Mouse (Mus musculus) hindbrain, embryonic 12.5 days (tissue): ENCODE results near the gene Fndc1. TPM values are rescaled to one million over a fixed set of nuclear protein-coding genes. Genes with fewer than 3 reads are reported as not detected.

Experiments used
- ATAC-seq: fragments of 200-750 bp; cut with Nextera tagmentation; 2 replicates; pipeline ENCODE4 v1.8.0; 2017; ENCODE audit warnings: moderate TSS enrichment; ENCODE audit not compliant: low FRiP score
- H3K27ac ChIP-seq: fragments of 300-500 bp; sonication (generic); 2 replicates; pipeline ENCODE4 v1.5.1; 2016; ENCODE audit warnings: mild to moderate bottlenecking
- H3K27me3 ChIP-seq: fragments of 300-500 bp; sonication (generic); 2 replicates; pipeline ENCODE4 v1.6.1; 2016; ENCODE audit warnings: mild to moderate bottlenecking
- H3K36me3 ChIP-seq: fragments of 300-500 bp; sonication (generic); 2 replicates; pipeline ENCODE4 v1.6.1; 2016; ENCODE audit warnings: mild to moderate bottlenecking
- H3K4me1 ChIP-seq: fragments of 300-500 bp; sonication (generic); 2 replicates; pipeline ENCODE4 v1.6.1; 2016
- H3K4me2 ChIP-seq: fragments of 300-500 bp; sonication (generic); replicated peaks from 2 replicates; pipeline ENCODE4 v1.6.1; 2016; ENCODE audit warnings: mild to moderate bottlenecking
- H3K4me3 ChIP-seq: fragments of 300-500 bp; sonication (generic); 2 replicates; pipeline ENCODE4 v1.5.1; 2016; ENCODE audit warnings: mild to moderate bottlenecking
- H3K9ac ChIP-seq: fragments of 300-500 bp; sonication (generic); 2 replicates; pipeline ENCODE4 v1.6.1; 2016; ENCODE audit warnings: mild to moderate bottlenecking, moderate library complexity
- H3K9me3 ChIP-seq: fragments of 300-500 bp; sonication (generic); replicated peaks from 2 replicates; pipeline ENCODE4 v1.6.1; 2016; ENCODE audit warnings: mild to moderate bottlenecking
- WGBS: fragments of 180-500 bp; shearing (Covaris S2); methylation state at CpG from one replicate; pipeline ENCODE4 v1.1.7; 2016; 5-methylcytosine and 5-hydroxymethylcytosine counted together
- polyA plus RNA-seq: library from polyadenylated mRNA; unstranded; fragments of >200 nt; fragmentation: Nextera tagmentation; extraction: Ambion mirVana; gene quantifications from 2 replicates; pipeline ENCODE4 v1.2.1, GENCODE M21; 2016

The Fndc1 gene
- polyA plus RNA-seq, 1 experiment from 2014 or later: 6.1 TPM

DNA sequence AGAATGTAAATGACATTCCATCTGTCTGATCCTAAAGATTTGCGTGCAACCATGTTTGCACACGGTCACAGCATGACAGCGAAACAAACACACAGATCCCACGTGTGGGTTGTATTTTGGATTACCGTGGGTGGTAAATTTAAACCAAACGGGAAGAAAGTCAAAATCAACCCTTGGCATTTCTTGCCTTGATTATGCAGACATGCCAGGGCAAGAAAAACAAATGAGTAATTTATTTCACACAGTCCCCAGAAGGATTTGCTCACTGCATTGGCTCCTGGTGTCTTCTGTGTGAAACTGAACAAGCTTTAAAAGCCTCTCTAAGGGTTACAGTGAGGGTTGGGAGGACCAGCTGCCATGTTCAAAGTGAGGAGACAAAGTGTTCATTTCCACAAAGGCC, 22.0 kb downstream of the Fndc1 start:
- Histone ChIP-seq H3K9ac (no peak overlapping the region), H3K4me2 (no peak overlapping the region), H3K36me3 (no peaks in the 10 kb centered on the region), H3K27ac (no peak overlapping the region), H3K4me3 (no peak overlapping the region), H3K9me3 (no peaks in the 10 kb centered on the region), H3K27me3 (no peaks in the 10 kb centered on the region), H3K4me1 (no peaks in the 10 kb centered on the region)
- 81% methylated on average over 6 of the region's 6 CpGs for WGBS
- no peak for ATAC-seq

DNA sequence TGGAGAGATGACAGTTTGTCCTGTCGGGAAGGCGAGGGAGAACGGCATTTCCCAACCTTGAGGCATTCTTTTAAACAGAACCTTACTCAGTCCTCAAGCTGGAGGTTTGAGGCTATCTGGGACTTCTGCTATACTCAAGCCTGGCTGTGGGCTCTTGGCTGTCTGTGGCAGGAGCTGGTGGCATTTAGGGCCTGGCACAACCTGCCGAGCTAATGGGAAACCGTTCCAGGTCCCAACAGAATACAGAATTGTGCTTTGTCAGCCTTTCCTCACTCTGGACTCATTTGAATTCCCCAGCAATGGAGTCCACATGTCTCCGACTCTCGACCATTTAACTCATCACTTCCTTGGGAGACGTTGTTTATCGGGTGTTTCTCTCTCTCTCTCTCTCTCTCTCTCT, 24.6 kb downstream of the Fndc1 start:
- no peak for ATAC-seq
- H3K9ac ChIP-seq: no peak overlapping the region
- no peaks in the 10 kb centered on the region for H3K9me3 ChIP-seq
- no peaks in the 10 kb centered on the region for H3K27me3 ChIP-seq
- no peak overlapping the region for H3K27ac ChIP-seq
- H3K4me2 ChIP-seq: no peak overlapping the region
- WGBS: 73% methylated on average over 9 of the region's 9 CpGs
- no peaks in the 10 kb centered on the region for H3K36me3 ChIP-seq
- H3K4me1 ChIP-seq: no peaks in the 10 kb centered on the region
- H3K4me3 ChIP-seq: no peak overlapping the region

DNA sequence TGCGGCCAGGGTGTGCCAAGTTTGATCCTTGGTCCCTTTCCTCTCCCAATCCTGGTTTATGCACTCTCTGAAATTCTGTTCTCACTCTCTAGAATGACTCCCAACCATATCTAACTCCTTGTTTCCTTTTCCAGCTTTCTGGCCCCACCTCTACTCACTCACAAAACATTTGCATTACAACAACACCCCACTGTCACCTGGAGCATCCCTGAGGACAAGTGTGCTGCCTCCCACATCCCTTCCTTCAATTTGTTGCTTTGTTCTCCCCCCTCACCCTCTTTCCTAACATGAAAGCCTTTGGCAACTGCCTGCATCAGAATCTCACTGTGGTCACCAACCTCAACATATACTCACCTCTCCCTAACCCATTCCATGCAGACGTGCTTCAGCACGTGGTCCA, 27.2 kb downstream of the Fndc1 start:
- H3K36me3 ChIP-seq: no peaks in the 10 kb centered on the region
- H3K4me1 ChIP-seq: no peaks in the 10 kb centered on the region
- no peaks in the 10 kb centered on the region for H3K27me3 ChIP-seq
- no peak overlapping the region for H3K4me2 ChIP-seq
- no peak overlapping the region for H3K27ac ChIP-seq
- no peaks in the 10 kb centered on the region for H3K9me3 ChIP-seq
- ATAC-seq: no peak
- H3K9ac ChIP-seq: no peak overlapping the region
- 66% methylated on average over 3 of the region's 3 CpGs for WGBS
- no peak overlapping the region for H3K4me3 ChIP-seq

DNA sequence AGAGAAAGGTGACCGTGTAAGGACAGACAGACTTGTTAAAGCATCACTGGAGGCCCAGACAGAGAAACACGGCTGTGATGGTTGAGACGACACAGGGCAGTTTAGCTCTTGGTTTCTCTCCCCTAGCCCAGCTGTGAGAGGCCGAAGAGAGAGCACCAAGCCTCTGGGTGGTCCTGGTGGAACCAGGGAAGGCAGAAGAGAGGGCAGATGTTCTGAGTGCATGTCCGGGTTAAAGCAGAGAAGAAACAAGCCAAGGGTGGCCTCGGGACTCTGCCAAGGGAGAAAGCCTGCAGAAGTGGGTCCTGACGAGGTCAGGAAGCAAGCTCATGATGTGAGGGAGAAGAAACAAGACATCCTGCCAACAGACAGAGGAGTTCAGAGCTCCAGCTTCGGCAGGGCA, 31.5 kb downstream of the Fndc1 start:
- H3K27ac ChIP-seq: no peak overlapping the region
- no peak overlapping the region for H3K4me3 ChIP-seq
- no peak overlapping the region for H3K4me2 ChIP-seq
- H3K9ac ChIP-seq: no peak overlapping the region
- ATAC-seq: no peak
- 85% methylated on average over 8 of the region's 8 CpGs for WGBS
- no peaks in the 10 kb centered on the region for H3K4me1 ChIP-seq
- no peaks in the 10 kb centered on the region for H3K27me3 ChIP-seq
- no peaks in the 10 kb centered on the region for H3K36me3 ChIP-seq
- no peaks in the 10 kb centered on the region for H3K9me3 ChIP-seq

DNA sequence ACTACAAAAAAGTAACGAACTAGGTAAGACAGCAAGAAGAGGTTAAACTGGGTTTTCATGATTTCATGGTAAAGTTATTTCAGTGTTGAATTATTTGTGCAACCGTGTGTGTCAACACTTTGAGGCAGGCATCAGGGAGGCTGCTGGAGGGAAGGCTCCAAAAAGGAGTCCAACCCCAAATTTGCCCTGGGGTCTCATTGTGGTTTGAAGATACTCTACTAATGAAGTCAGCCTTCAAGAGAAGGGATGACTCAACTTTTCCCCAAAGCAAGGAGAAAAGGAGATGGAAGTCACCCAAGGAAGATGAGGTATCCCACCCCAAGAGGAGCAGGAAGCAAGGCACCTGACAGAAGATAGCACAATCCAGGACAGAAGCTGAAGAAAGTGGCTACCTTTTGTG, 31.9 kb downstream of the Fndc1 start:
- WGBS: 89% methylated on average over 2 of the region's 2 CpGs
- H3K4me2 ChIP-seq: no peak overlapping the region
- H3K9ac ChIP-seq: no peak overlapping the region
- no peaks in the 10 kb centered on the region for H3K27me3 ChIP-seq
- no peaks in the 10 kb centered on the region for H3K4me1 ChIP-seq
- no peak for ATAC-seq
- no peak overlapping the region for H3K4me3 ChIP-seq
- no peaks in the 10 kb centered on the region for H3K36me3 ChIP-seq
- no peak overlapping the region for H3K27ac ChIP-seq
- no peaks in the 10 kb centered on the region for H3K9me3 ChIP-seq

DNA sequence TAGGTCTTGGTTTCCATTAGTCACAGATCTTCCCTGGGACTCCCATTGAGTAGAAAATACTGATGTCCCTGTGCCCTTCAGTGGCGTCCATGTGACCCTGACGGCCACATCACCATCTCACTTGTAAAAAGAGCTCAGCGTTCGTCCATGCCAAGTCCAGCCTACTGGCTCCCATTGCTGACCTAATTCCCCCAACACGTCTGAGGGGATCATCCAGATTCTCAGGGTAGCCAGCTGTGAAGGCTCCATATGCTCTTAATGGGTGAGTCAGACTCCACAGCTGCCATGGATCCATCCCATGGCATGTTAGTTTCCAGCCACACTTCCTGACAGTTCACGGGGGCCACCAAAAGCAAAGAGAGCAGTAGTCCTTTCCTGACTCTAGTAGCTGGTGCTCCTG, 33.0 kb downstream of the Fndc1 start:
- Histone ChIP-seq H3K27me3 (no peaks in the 10 kb centered on the region), H3K4me3 (no peak overlapping the region), H3K36me3 (no peaks in the 10 kb centered on the region), H3K9me3 (no peaks in the 10 kb centered on the region), H3K4me2 (no peak overlapping the region), H3K9ac (no peak overlapping the region), H3K27ac (no peak overlapping the region), H3K4me1 (no peaks in the 10 kb centered on the region)
- WGBS: 89% methylated on average over 6 of the region's 6 CpGs
- no peak for ATAC-seq

DNA sequence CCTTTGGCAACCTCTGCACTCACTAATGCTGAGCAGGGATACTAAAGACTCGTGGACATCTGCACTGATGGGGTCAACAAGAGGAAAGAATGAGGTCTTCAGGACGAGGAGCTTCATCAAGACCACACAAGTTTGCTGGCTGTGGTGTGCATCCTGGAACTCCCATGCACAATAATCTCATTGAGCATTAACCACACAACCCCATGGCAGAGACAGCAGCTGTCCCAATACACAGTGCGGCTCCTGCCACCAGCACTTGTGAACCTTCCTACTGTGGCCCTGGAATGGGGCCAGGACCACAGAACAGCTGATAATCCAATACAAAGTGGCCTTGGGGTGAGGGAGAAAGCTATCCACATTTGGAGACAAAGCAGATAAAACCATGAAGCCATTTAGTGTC, 36.6 kb downstream of the Fndc1 start:
- H3K4me2 ChIP-seq: no peak overlapping the region
- 74% methylated on average over 3 of the region's 3 CpGs for WGBS
- H3K9ac ChIP-seq: no peak overlapping the region
- no peak overlapping the region for H3K27ac ChIP-seq
- ATAC-seq: no peak
- no peaks in the 10 kb centered on the region for H3K27me3 ChIP-seq
- no peaks in the 10 kb centered on the region for H3K4me1 ChIP-seq
- H3K9me3 ChIP-seq: no peaks in the 10 kb centered on the region
- H3K36me3 ChIP-seq: no peaks in the 10 kb centered on the region
- no peak overlapping the region for H3K4me3 ChIP-seq

DNA sequence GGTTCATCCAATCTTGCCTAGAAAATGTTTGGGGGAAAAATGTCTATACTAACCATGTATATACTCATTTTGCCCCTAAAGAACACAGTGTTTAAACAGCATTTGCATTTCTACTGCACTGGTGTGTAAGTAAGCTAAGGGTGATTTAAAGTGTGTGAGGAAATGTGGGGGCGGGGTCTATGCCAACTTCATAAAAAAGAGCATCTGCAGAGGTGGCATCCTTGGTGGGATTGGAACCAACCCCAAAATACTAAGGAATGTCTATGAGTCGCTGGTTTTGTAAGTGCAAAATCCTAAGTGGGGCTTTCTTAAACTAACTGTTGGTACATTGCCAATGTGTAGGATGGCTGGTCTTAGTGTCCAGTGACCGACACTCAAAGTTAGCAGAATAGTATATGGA, 53.0 kb downstream of the Fndc1 start:
- no peaks in the 10 kb centered on the region for H3K9me3 ChIP-seq
- WGBS: 92% methylated on average over 3 of the region's 3 CpGs
- H3K27ac ChIP-seq: no peak overlapping the region
- no peak for ATAC-seq
- no peak overlapping the region for H3K4me2 ChIP-seq
- H3K27me3 ChIP-seq: no peaks in the 10 kb centered on the region
- H3K4me1 ChIP-seq: no peaks in the 10 kb centered on the region
- H3K4me3 ChIP-seq: no peak overlapping the region
- no peaks in the 10 kb centered on the region for H3K36me3 ChIP-seq
- H3K9ac ChIP-seq: no peak overlapping the region

DNA sequence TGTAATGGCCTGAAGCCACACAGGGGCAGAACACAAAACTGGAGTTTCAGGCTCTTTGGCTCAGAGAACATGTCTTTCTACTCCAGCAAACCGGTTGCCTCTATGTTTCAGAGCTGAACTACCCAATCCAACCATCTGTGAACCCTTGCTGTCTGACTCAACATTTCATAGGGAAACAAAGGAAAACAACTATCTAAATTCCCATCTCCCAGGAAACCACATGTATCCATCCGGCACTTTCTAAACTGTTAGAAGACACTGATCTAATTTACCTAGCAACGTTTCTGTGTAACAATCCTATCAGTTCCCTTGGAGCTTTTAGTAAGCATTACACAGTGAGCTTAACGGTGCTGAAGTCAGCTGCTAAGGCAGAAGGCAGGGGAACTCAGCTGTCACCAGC, 67.3 kb downstream of the Fndc1 start:
- H3K27me3 ChIP-seq: no peaks in the 10 kb centered on the region
- H3K9me3 ChIP-seq: no peaks in the 10 kb centered on the region
- no peak overlapping the region for H3K4me2 ChIP-seq
- H3K4me1 ChIP-seq: no peaks in the 10 kb centered on the region
- 84% methylated on average over 4 of the region's 4 CpGs for WGBS
- H3K27ac ChIP-seq: no peak overlapping the region
- H3K9ac ChIP-seq: no peak overlapping the region
- no peak overlapping the region for H3K4me3 ChIP-seq
- H3K36me3 ChIP-seq: no peaks in the 10 kb centered on the region
- ATAC-seq: no peak

DNA sequence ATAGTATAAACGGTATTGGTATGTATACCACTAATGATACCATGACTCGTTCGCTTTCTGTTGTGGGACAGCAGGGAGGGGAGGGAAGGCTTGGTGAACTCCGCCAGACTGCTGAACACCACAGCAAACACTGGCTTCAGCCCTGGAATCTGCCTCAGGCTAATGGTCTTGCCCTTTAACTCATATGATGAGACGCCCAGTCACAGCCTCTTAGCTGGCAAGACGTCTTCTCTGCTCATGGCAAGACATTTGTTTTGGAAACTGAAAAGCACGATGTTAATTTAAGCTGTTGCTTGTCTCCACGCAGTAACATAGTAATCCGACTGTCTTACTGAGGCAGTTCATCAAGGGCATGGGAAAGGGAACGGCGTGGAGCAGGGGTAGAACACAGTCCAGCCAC, 72.1 kb downstream of the Fndc1 start:
- H3K36me3 ChIP-seq: no peaks in the 10 kb centered on the region
- H3K9ac ChIP-seq: no peak overlapping the region
- WGBS: 88% methylated on average over 11 of the region's 11 CpGs
- no peaks in the 10 kb centered on the region for H3K27me3 ChIP-seq
- ATAC-seq: no peak
- no peaks in the 10 kb centered on the region for H3K9me3 ChIP-seq
- no peak overlapping the region for H3K27ac ChIP-seq
- H3K4me1 ChIP-seq: no peaks in the 10 kb centered on the region
- H3K4me2 ChIP-seq: no peak overlapping the region
- no peak overlapping the region for H3K4me3 ChIP-seq

DNA sequence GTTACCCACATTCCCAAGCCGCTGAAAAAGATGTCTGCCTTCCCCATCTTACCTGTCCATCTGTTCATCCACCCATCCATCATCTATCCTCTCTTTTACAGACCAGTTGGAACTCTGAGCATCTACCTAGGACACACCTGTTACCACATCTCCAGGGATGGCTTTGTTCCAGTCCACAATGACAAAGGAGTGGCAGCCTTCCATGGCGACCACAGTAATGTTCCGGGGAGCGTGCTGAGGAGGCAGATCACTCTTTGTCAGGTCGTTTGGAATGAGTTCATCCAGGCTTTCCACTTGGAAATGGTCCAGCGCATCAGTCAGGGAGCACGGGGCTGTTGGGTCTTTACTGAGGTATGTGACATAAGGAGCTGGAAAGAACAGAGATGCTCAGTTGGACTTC, 73.7 kb downstream of the Fndc1 start:
- H3K4me1 ChIP-seq: no peaks in the 10 kb centered on the region
- 78% methylated on average over 7 of the region's 7 CpGs for WGBS

DNA sequence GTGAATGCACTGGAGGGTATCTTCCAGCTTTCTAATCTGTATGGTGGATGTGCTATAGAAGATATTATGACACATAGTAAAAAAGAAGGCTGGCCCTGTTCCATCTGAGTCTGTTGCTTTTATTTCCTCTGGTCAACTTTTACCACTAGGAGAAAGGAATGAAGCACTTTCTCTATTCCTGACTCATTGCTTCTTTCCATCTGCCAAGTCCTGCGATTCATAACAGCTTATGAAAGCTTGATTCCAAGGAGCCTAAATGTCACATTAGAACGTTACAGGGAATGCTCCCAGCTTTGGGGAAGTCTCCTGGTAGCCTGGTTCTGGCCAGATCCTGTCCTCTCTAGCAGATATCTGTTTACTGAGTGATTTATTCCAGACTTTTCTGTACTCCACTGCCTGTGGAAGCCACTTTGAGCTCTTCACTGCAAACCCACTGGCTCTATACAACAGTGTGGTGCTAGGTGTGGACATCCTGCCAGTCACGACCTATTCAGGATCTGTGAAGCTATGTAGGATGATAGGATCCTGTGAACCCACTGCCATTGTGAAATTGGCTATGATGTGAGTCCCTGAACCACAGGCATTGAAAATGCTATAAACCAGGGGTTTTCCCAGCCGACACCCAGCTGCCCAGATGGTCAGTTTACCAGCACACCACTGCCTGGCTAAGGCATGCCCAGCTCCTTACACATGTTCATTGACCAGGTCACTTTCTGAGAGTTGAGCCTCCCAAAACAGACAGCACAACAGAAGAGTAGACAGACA, 77.9 kb downstream of the Fndc1 start:
- Histone ChIP-seq H3K27me3 (no peaks in the 10 kb centered on the region), H3K36me3 (no peaks in the 10 kb centered on the region), H3K9ac (no peak overlapping the region), H3K4me1 (no peaks in the 10 kb centered on the region), H3K27ac (no peak overlapping the region), H3K4me2 (no peak overlapping the region), H3K9me3 (no peaks in the 10 kb centered on the region), H3K4me3 (no peak overlapping the region)
- no peak for ATAC-seq
- WGBS: 81% methylated on average over 4 of the region's 4 CpGs

More for the DNA sequence above, 73.7 kb downstream of the Fndc1 start:
- Histone ChIP-seq H3K9me3 (no peaks in the 10 kb centered on the region), H3K27ac (no peak overlapping the region), H3K36me3 (no peaks in the 10 kb centered on the region), H3K9ac (no peak overlapping the region), H3K27me3 (no peaks in the 10 kb centered on the region), H3K4me3 (no peak overlapping the region), H3K4me2 (no peak overlapping the region)
- no peak for ATAC-seq

DNA sequence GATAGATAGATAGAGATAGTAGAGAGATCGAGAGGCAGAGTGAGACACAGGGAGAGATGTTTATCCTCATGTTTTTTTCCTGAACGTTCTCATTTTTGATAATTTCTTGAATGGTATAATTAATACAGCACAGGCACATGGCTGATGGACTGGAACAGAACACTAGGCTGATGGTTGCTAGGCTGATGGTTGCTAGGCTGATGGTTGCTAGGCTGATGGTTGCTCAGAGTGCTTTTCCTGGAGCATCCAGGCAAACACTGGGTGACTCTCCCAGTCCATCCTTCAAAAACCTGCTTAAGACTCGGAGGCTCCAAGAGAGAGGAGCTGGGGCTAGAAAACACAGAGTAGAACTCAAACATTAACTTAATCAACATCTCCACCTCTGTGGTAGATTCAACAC, 80.3 kb downstream of the Fndc1 start:
- Histone ChIP-seq H3K9me3 (no peaks in the 10 kb centered on the region), H3K36me3 (no peaks in the 10 kb centered on the region), H3K27me3 (no peaks in the 10 kb centered on the region), H3K4me3 (no peak overlapping the region), H3K4me2 (no peak overlapping the region), H3K27ac (no peak overlapping the region), H3K9ac (no peak overlapping the region), H3K4me1 (no peaks in the 10 kb centered on the region)
- 74% methylated on average over 3 of the region's 3 CpGs for WGBS
- ATAC-seq: no peak
